Mouse (Mus musculus) limb, embryonic 15.5 days (tissue): ENCODE measurements around the gene Pacrg. TPM values are rescaled to one million over a fixed set of nuclear protein-coding genes. Genes with fewer than 3 reads are reported as not detected.
A peak's percentile ranks its signal among the peaks of the same experiment; 100 is the strongest.

ENCODE experiments used
- ATAC-seq: fragments of 200-750 bp; cut with Nextera tagmentation; 2 replicates; pipeline ENCODE4 v1.8.0; 2017; ENCODE audit warnings: low read depth, moderate TSS enrichment; ENCODE audit not compliant: insufficient number of reproducible peaks, low FRiP score, low TSS enrichment
- H3K27ac ChIP-seq: fragments of 300-500 bp; sonication (generic); 2 replicates; pipeline ENCODE4 v1.5.1; 2015; ENCODE audit warnings: moderate library complexity, mild to moderate bottlenecking, inconsistent platforms
- H3K27me3 ChIP-seq: fragments of 300-500 bp; sonication (generic); 2 replicates; pipeline ENCODE4 v1.6.1; 2015; ENCODE audit warnings: inconsistent platforms
- H3K36me3 ChIP-seq: fragments of 300-500 bp; sonication (generic); 2 replicates; pipeline ENCODE4 v1.6.1; 2015; ENCODE audit warnings: inconsistent platforms
- H3K4me1 ChIP-seq: fragments of 300-500 bp; sonication (generic); 2 replicates; pipeline ENCODE4 v1.6.1; 2015; ENCODE audit warnings: inconsistent platforms
- H3K4me2 ChIP-seq: fragments of 300-500 bp; sonication (generic); 2 replicates; pipeline ENCODE4 v1.6.1; 2015; ENCODE audit warnings: mild to moderate bottlenecking, inconsistent platforms
- H3K4me3 ChIP-seq: fragments of 300-500 bp; sonication (generic); 2 replicates; pipeline ENCODE4 v1.5.1; 2015; ENCODE audit warnings: mild to moderate bottlenecking, inconsistent platforms
- H3K9ac ChIP-seq: fragments of 300-500 bp; sonication (generic); 2 replicates; pipeline ENCODE4 v1.6.1; 2015; ENCODE audit warnings: inconsistent platforms
- H3K9me3 ChIP-seq: fragments of 300-500 bp; sonication (generic); 2 replicates; pipeline ENCODE4 v1.6.1; 2016; ENCODE audit warnings: inconsistent platforms
- WGBS: fragments of 180-500 bp; shearing (Covaris S2); methylation state at CpG from one replicate; pipeline ENCODE4 v1.1.7; 2015; 5-methylcytosine and 5-hydroxymethylcytosine counted together
- polyA plus RNA-seq: library from polyadenylated mRNA; unstranded; fragments of >200 nt; fragmentation: Nextera tagmentation; extraction: Ambion mirVana; gene quantifications from 2 replicates; pipeline ENCODE4 v1.2.1, GENCODE M21; 2015

Pacrg gene
- polyA plus RNA-seq, 1 experiment from 2014 or later: 1.1 TPM

DNA sequence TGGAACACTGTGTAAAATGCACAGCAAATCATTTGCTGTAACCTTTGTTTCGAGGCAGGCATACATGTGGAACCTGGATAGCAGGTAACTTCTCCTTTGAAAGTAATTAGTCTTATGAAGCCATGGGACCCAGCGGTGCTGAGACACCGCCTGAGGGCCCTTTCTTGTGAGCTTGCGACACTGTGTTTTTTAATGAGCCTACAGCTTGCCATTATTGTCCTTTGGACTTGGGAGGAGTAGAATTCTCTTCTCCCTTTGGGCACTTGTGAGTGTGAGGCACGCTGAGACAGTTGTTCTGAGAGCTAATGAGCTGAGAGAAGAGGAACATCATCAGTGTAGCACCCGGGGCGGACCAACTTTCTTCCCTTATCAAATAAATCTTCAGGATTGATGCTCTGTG lies 363.3 kb downstream of the Pacrg start:
- Histone ChIP-seq H3K4me1 (peaks cover 19% of the 10 kb centered on the region), H3K4me2 (no peak overlapping the region), H3K9me3 (no peaks in the 10 kb centered on the region), H3K4me3 (no peak overlapping the region), H3K36me3 (no peaks in the 10 kb centered on the region), H3K27me3 (no peaks in the 10 kb centered on the region), H3K9ac (no peak overlapping the region), H3K27ac (no peak overlapping the region)
- no peak for ATAC-seq
- WGBS: 67% methylated on average over 7 of the region's 7 CpGs

DNA sequence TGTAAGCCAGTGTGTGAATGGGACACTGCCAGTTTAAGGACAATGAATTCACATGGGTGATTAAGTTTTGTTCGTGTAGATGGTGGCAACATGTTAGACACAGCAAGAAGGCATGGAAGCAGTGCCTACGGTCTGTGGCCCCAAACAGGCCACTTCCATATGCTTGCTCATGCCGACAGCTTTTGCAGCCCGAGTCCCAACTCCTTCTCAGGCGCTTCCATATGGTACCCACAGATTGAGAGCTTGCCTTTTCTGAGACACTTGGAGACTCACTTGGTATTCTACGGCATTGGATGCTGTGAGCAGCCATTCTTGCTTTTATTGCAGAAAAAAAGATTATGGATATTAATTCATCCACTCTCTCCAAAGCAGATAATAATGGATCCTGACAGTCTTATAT lies 365.1 kb downstream of the Pacrg start:
- H3K4me2 ChIP-seq: no peak overlapping the region
- H3K27ac ChIP-seq: no peak overlapping the region
- WGBS: 81% methylated on average over 6 of the region's 6 CpGs
- peaks cover 19% of the 10 kb centered on the region for H3K4me1 ChIP-seq
- H3K9ac ChIP-seq: no peak overlapping the region
- H3K4me3 ChIP-seq: no peak overlapping the region
- H3K36me3 ChIP-seq: no peaks in the 10 kb centered on the region
- H3K27me3 ChIP-seq: no peaks in the 10 kb centered on the region
- no peak for ATAC-seq
- H3K9me3 ChIP-seq: no peaks in the 10 kb centered on the region

- no peak overlapping the region for H3K4me3 ChIP-seq
- peaks cover 12% of the 10 kb centered on the region for H3K4me1 ChIP-seq
- H3K36me3 ChIP-seq: no peaks in the 10 kb centered on the region
- no peaks in the 10 kb centered on the region for H3K27me3 ChIP-seq
- H3K9ac ChIP-seq: no peak overlapping the region
- no peak overlapping the region for H3K27ac ChIP-seq
- no peak for ATAC-seq
- H3K9me3 ChIP-seq: no peaks in the 10 kb centered on the region
- 71% methylated on average over 7 of the region's 7 CpGs for WGBS
- no peak overlapping the region for H3K4me2 ChIP-seq
Measured at GRCm38 (mm10) chr17:10473826-10474384, 366.2 kb downstream of the Pacrg start.

GRCm38 (mm10) chr17:10473175-10473574 lies 366.9 kb downstream of the Pacrg start:
- Histone ChIP-seq H3K4me1 (peaks cover 5% of the 10 kb centered on the region), H3K4me2 (no peak overlapping the region), H3K9me3 (no peaks in the 10 kb centered on the region), H3K27me3 (no peaks in the 10 kb centered on the region), H3K27ac (no peak overlapping the region), H3K36me3 (no peaks in the 10 kb centered on the region), H3K9ac (no peak overlapping the region), H3K4me3 (no peak overlapping the region)
- ATAC-seq: no peak
- 81% methylated on average over 6 of the region's 6 CpGs for whole genome bisulfite sequencing

DNA sequence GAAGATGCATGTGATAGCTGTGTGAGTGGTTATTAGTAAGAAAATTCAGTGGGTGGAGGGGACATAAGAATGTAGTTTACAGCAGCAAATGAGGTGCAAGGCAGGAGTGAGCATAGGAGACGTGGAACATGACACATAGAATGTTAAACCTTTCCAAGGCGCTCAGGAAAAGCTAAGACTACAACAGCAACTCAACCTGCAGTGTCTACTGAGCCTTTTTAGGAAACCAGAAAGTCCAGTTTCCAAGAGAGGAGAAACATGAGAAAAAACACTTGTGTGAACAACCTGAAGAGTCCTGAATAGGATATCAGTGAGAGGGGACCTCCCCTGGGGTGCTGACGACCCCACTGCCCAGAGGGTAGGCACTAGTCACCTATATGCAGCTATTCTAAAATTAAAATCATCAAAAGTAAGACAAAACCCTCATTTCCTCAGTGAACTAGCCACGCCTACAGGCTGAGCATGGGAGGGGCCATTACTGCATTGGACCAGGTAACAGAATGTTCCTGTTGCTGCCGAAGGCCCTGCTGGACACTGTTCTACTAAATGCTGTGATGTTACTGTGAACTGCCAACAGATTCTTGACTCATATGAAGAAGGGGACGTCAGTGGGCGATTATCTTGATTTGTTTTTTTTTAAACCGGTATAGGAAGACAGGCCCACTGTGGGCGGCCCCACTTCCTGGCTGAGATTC lies 370.1 kb downstream of the Pacrg start:
- Histone ChIP-seq H3K36me3 (no peaks in the 10 kb centered on the region), H3K9me3 (no peaks in the 10 kb centered on the region), H3K27me3 (no peaks in the 10 kb centered on the region), H3K9ac (no peak overlapping the region), H3K4me2 (no peak overlapping the region), H3K27ac (no peak overlapping the region), H3K4me3 (no peak overlapping the region), H3K4me1 (no peaks in the 10 kb centered on the region)
- 81% methylated on average over 9 of the region's 9 CpGs for WGBS
- ATAC-seq: no peak

DNA sequence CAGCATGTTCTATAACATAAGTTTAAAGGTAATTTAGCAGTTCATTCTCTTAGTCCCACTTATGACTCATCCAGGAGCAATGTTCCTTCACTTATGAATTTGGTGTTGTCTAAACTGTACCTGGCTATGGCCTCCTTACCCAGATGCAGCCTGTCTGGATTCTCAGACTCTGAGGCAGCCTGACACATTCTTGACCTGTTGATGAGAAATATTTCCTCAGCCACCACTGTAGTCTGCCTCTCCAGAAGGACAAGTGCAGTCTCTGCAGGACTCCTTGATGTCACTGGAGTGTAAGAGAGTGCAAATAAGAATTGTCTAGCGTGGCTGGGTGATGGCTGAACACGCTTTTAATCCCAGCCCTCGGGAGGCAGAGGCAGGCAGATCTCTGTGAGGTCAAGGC lies 373.0 kb downstream of the Pacrg start:
- Histone ChIP-seq H3K9me3 (no peaks in the 10 kb centered on the region), H3K36me3 (no peaks in the 10 kb centered on the region), H3K27ac (no peak overlapping the region), H3K4me1 (no peaks in the 10 kb centered on the region), H3K4me3 (no peak overlapping the region), H3K27me3 (no peaks in the 10 kb centered on the region), H3K4me2 (no peak overlapping the region), H3K9ac (no peak overlapping the region)
- 87% methylated on average over 3 of the region's 3 CpGs for WGBS
- ATAC-seq: no peak

- no peak overlapping the region for H3K4me2 ChIP-seq
- H3K4me1 ChIP-seq: no peaks in the 10 kb centered on the region
- H3K27me3 ChIP-seq: no peaks in the 10 kb centered on the region
- WGBS: 65% methylated on average over 6 of the region's 6 CpGs
- no peak overlapping the region for H3K27ac ChIP-seq
- no peak overlapping the region for H3K9ac ChIP-seq
- H3K4me3 ChIP-seq: no peak overlapping the region
- no peaks in the 10 kb centered on the region for H3K9me3 ChIP-seq
- ATAC-seq: no peak
- H3K36me3 ChIP-seq: no peaks in the 10 kb centered on the region
Measured at GRCm38 (mm10) chr17:10465467-10465866, 374.6 kb downstream of the Pacrg start.

DNA sequence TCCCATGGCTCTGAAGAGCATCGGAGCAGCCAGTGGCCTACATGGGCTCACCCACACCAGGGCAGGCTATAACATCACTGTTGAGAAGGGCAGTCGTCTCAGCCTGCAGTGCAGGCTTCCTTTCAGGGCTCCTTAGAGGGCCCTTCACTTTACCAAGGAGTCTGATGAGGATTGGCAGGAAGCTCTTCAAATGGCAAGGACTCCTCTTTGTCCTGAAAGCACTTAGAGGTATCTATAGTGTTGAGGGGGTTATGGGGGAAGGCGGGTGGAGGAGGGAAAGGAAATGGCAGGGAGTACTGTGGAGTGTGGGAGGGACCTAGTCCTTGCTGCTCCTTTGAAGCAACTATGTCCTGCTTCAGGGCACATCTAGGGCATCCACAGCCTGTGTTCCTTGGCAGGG lies 375.4 kb downstream of the Pacrg start:
- H3K4me3 ChIP-seq: no peak overlapping the region
- H3K27me3 ChIP-seq: no peaks in the 10 kb centered on the region
- WGBS: 58% methylated on average over 3 of the region's 3 CpGs
- no peak overlapping the region for H3K4me2 ChIP-seq
- H3K9ac ChIP-seq: no peak overlapping the region
- H3K27ac ChIP-seq: no peak overlapping the region
- H3K36me3 ChIP-seq: no peaks in the 10 kb centered on the region
- H3K4me1 ChIP-seq: no peaks in the 10 kb centered on the region
- no peaks in the 10 kb centered on the region for H3K9me3 ChIP-seq
- ATAC-seq: 0 out of 2 replicates have a peak, but pooled peaks have one; percentile 30

DNA sequence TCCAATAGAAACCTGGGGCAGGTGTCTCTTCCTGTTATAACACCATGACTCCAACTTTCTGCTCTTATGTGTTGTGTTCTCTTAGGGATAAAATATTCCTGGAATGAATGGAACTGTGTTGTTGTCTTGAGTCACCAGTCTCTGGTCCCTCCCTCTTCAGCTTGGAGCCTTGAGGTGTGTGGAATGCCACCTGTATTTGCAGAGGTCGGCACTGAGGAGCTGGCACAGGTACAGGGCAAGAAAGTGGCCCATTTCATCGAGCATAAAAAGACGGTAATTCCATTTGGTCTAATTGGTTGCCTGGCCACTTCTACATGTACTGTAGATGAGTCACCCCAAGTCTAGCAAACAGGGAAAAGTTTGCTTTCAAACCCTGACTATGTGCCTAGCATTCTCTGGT lies 376.5 kb downstream of the Pacrg start:
- H3K4me2 ChIP-seq: no peak overlapping the region
- H3K27ac ChIP-seq: no peak overlapping the region
- no peak overlapping the region for H3K4me3 ChIP-seq
- WGBS: 71% methylated on average over 3 of the region's 3 CpGs
- H3K36me3 ChIP-seq: no peaks in the 10 kb centered on the region
- no peak overlapping the region for H3K9ac ChIP-seq
- no peaks in the 10 kb centered on the region for H3K9me3 ChIP-seq
- no peak for ATAC-seq
- H3K4me1 ChIP-seq: no peaks in the 10 kb centered on the region
- no peaks in the 10 kb centered on the region for H3K27me3 ChIP-seq

DNA sequence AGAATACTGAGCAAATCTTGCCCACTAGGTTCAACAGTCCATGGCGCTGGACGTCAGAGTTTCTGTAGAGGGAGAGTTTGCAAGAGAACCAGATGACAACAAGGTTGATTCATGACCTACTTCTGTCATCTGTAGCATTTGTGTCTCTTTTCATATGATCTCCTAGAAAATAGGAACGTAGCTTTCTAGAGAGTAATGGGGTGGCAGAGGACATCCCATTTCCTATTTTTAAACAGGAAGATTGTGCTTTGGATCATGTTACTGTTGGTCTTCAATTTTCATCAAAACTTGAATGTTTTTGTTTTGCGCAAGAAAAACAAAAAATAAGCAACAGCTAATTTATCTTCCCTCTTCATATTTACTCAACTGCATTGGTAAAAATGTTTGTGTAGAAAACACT lies 379.2 kb downstream of the Pacrg start:
- Histone ChIP-seq H3K27ac (no peak overlapping the region), H3K27me3 (no peaks in the 10 kb centered on the region), H3K4me3 (no peak overlapping the region), H3K9ac (no peak overlapping the region), H3K4me2 (no peak overlapping the region), H3K36me3 (no peaks in the 10 kb centered on the region), H3K4me1 (no peaks in the 10 kb centered on the region), H3K9me3 (no peaks in the 10 kb centered on the region)
- 92% methylated on average over 4 of the region's 4 CpGs for WGBS
- no peak for ATAC-seq

- no peaks in the 10 kb centered on the region for H3K4me1 ChIP-seq
- no peak overlapping the region for H3K4me2 ChIP-seq
- no peak overlapping the region for H3K9ac ChIP-seq
- no peaks in the 10 kb centered on the region for H3K36me3 ChIP-seq
- no peak overlapping the region for H3K4me3 ChIP-seq
- H3K9me3 ChIP-seq: no peaks in the 10 kb centered on the region
- no peak for ATAC-seq
- no peaks in the 10 kb centered on the region for H3K27me3 ChIP-seq
- no peak overlapping the region for H3K27ac ChIP-seq
Measured at GRCm38 (mm10) chr17:10458743-10459142, 381.4 kb downstream of the Pacrg start.

DNA sequence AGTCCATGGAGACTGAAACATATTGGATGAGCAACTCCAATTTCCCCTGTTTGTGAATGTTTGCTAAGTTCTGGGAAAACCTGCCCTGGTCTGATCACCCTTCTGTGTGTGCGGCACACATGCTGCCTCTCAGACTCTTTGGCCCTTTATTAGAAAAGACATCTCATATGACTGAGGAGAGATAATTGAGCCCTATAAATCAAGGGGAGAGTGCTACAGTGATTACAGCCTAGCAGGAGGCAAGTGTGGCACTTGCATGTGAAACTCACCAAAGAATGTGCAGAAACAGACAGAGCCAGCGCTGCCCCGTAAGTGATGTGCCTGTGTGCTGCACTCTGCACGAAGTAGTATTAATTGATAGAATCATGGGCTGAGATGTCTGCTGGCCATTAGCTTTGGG lies 383.7 kb downstream of the Pacrg start:
- no peaks in the 10 kb centered on the region for H3K9me3 ChIP-seq
- peaks cover 4% of the 10 kb centered on the region; the same call in 1 of the 2 replicates for H3K4me1 ChIP-seq
- 42% methylated on average over 4 of the region's 4 CpGs for WGBS
- no peaks in the 10 kb centered on the region for H3K36me3 ChIP-seq
- no peaks in the 10 kb centered on the region for H3K27me3 ChIP-seq
- H3K4me3 ChIP-seq: no peak overlapping the region
- no peak for ATAC-seq
- H3K9ac ChIP-seq: no peak overlapping the region
- no peak overlapping the region for H3K4me2 ChIP-seq
- no peak overlapping the region for H3K27ac ChIP-seq

- Histone ChIP-seq H3K36me3 (no peaks in the 10 kb centered on the region), H3K4me2 (no peak overlapping the region), H3K4me1 (peaks cover 4% of the 10 kb centered on the region; the same call in 1 of the 2 replicates), H3K4me3 (no peak overlapping the region), H3K27ac (no peak overlapping the region), H3K9me3 (no peaks in the 10 kb centered on the region), H3K9ac (no peak overlapping the region), H3K27me3 (no peaks in the 10 kb centered on the region)
- 57% methylated on average over 7 of the region's 7 CpGs for WGBS
- ATAC-seq: no peak
Measured at GRCm38 (mm10) chr17:10455961-10456360, 384.1 kb downstream of the Pacrg start.
